Mouse (Mus musculus) liver, postnatal 0 days (tissue): Measurements from ENCODE around the gene Slc39a11. TPM values are rescaled to one million over a fixed set of nuclear protein-coding genes. Genes with fewer than 3 reads are reported as not detected.

Source experiments
- ATAC-seq: fragments of 200-750 bp; cut with Nextera tagmentation; 2 replicates; pipeline ENCODE4 v1.8.0; 2017; ENCODE audit warnings: mild to moderate bottlenecking, moderate library complexity
- DNase-seq: peaks from one replicate; pipeline ENCODE4 v3.0.0-alpha.2; 2016
- H3K27ac ChIP-seq: fragments of 300-500 bp; sonication (generic); 2 replicates; pipeline ENCODE4 v1.5.1; 2014; ENCODE audit warnings: antibody characterized with exemption, moderate library complexity, mild to moderate bottlenecking, low read depth
- H3K27me3 ChIP-seq: fragments of 300-500 bp; sonication (generic); 2 replicates; pipeline ENCODE4 v1.6.1; 2014; ENCODE audit warnings: low read length, control low read depth, mixed read lengths; ENCODE audit not compliant: insufficient read depth
- H3K36me3 ChIP-seq: fragments of 300-500 bp; sonication (generic); replicated peaks from 2 replicates; pipeline ENCODE4 v1.6.1; 2014; ENCODE audit warnings: mild to moderate bottlenecking, control low read depth, low read length, moderate library complexity, mixed read lengths; ENCODE audit not compliant: insufficient read depth
- H3K4me1 ChIP-seq: fragments of 300-500 bp; sonication (generic); 2 replicates; pipeline ENCODE4 v1.6.1; 2014; ENCODE audit warnings: antibody characterized with exemption, mild to moderate bottlenecking, control low read depth; ENCODE audit not compliant: insufficient read depth
- H3K4me2 ChIP-seq: fragments of 300-500 bp; sonication (generic); 2 replicates; pipeline ENCODE4 v1.6.1; 2014; ENCODE audit warnings: low read depth, mild to moderate bottlenecking, low read length, moderate library complexity, mixed read lengths
- H3K4me3 ChIP-seq: fragments of 300-500 bp; sonication (generic); 2 replicates; pipeline ENCODE4 v1.5.1; 2014; ENCODE audit warnings: low read depth, low read length
- H3K9ac ChIP-seq: fragments of 300-500 bp; sonication (generic); replicated peaks from 2 replicates; pipeline ENCODE4 v1.6.1; 2014; ENCODE audit warnings: mild to moderate bottlenecking, moderate library complexity
- H3K9me3 ChIP-seq: fragments of 300-500 bp; sonication (generic); 2 replicates; pipeline ENCODE4 v1.6.1; 2016; ENCODE audit warnings: mild to moderate bottlenecking, control low read depth, low read length, mixed read lengths
- CTCF ChIP-seq: sonication (generic); IDR thresholded peaks from 2 replicates; pipeline ENCODE4 v1.5.1; 2016; ENCODE audit warnings: antibody characterized with exemption, low read depth
- EP300 ChIP-seq: IDR thresholded peaks from 2 replicates; pipeline ENCODE4 v1.6.1; 2016; ENCODE audit warnings: antibody characterized with exemption, low read depth, mild to moderate bottlenecking
- WGBS: fragments of 180-500 bp; shearing (Covaris S2); extraction: QIAGEN DNeasy Blood & Tissue Kit; methylation state at CpG from one replicate; pipeline ENCODE4 v1.1.7; 2014; ENCODE audit not compliant: insufficient replicate concordance; 5-methylcytosine and 5-hydroxymethylcytosine counted together
- polyA plus RNA-seq: library from polyadenylated mRNA; unstranded; fragments of >200 nt; fragmentation: Nextera tagmentation; extraction: Ambion mirVana; gene quantifications from 2 replicates; pipeline ENCODE4 v1.2.1, GENCODE M21; 2015

Slc39a11 gene
- polyA plus RNA-seq, 1 experiment from 2014 or later, result 10.9 TPM

DNA sequence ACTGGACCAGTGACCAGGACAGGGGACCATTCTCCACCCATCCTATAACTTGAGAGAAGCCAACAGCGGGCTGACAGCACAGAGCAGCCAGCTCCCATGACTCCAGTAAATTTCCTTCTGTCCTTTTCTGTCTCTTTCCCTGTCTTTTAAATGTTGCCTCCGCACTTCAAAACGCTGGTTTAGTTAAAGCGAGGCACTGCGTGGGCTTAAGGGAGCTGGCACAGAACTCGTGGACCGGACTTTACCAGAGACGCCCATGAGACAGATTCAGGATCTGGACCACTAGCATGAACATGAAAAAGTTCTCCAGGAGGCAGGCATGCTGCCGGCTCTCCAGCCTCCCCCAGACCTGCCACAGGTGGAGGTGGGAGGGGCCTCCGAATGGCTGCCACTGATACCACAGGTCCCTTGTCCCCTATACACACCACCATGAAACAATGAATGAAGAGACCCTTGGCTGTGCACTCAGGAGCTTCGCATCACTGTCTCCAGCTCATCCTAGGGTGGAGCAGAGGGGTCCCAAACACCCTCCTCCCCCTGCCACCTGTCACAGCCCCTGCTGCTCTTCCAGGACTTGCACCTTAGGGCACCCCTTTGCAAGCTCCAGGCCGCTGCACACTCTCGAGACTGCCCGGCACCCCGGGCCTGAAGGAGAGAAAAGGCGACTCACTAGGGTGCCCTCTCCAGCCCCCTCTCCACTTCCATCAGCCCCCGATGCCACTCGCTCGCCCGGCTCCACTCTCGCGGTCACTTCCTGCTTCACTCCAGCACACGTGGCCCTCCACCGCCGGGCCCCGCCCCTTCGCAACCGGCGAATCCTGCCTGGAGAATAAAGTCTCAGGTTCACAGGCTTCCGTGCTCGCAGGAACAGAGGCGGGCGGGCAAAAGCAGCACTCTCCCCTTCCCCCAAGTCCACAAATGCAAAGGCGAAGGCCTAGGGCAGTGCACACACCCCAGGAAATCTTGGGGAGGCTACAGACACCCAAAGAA lies 84.6 kb downstream of the Slc39a11 start:
- DNase-seq (peak; percentile 88), ATAC-seq (peak; percentile 91)
- no peaks in the 10 kb centered on the region for H3K9me3 ChIP-seq
- no peak for TF ChIP-seq EP300
- TF ChIP-seq CTCF, result no peak
- H3K4me2 ChIP-seq, result peak overlapping the region; percentile 91
- 8% methylated on average over 34 of the region's 34 CpGs for WGBS
- no peaks in the 10 kb centered on the region for H3K27me3 ChIP-seq
- no peak overlapping the region for H3K27ac ChIP-seq
- H3K4me3 ChIP-seq, result peak overlapping the region; percentile 63
- no peaks in the 10 kb centered on the region; the same call in 1 of the 2 replicates for H3K36me3 ChIP-seq
- peak overlapping the region; percentile 67 for H3K9ac ChIP-seq
- H3K4me1 ChIP-seq, result peaks cover 20% of the 10 kb centered on the region

DNA sequence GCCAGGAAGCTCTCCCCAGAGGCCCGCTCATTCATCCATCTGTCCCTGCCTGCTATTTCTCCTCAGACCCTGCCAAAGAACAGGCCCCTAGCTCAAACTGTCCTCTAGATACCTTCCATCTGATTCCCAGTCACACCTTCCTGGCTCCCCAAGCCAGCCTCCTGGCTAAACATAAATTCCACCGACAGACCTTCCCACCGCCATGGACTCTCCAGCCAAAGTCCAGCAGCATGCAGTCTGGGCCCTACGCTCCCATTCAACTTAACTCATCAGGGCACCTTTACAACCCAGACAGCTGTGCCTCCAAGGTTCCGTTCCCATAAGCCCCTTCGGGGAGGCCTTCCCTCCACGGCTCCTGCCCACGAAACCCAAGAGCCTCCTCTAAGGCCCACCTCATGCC lies 87.6 kb downstream of the Slc39a11 start:
- H3K4me1 ChIP-seq, result peaks cover 26% of the 10 kb centered on the region
- H3K4me3 ChIP-seq, result no peak overlapping the region
- H3K36me3 ChIP-seq, result peaks cover 2% of the 10 kb centered on the region; the same call in 1 of the 2 replicates
- no peak for TF ChIP-seq EP300
- no peak for TF ChIP-seq CTCF
- 78% methylated on average over 8 of the region's 8 CpGs for WGBS
- H3K27ac ChIP-seq, result 0 out of 2 replicates have a peak overlapping the region, but pooled peaks have one; percentile 29
- H3K9me3 ChIP-seq, result no peaks in the 10 kb centered on the region
- no peak for ATAC-seq
- no peak for DNase-seq
- no peak overlapping the region for H3K4me2 ChIP-seq
- H3K9ac ChIP-seq, result no peak overlapping the region
- no peaks in the 10 kb centered on the region for H3K27me3 ChIP-seq

DNA sequence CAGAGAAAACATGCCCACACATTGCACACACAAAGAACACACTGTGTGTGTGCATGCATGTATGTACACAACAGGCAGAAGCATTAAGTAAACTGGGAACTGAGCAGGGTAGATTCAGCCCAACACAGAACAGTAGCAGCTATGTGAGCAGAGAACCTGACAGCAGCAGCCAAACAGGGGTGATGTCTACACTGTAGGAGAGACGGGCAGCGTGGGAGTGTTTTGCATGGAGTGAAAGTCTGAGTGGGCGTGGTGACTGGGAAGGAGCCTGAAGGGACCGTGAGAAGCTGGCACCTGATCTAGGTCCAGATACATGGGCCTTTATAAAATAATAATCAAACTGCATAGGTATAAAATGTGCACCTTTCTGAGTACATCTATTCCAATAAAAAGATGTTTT lies 89.7 kb downstream of the Slc39a11 start:
- Histone ChIP-seq H3K4me1 (peaks cover 20% of the 10 kb centered on the region), H3K9me3 (no peaks in the 10 kb centered on the region), H3K4me3 (no peak overlapping the region), H3K4me2 (no peak overlapping the region), H3K27me3 (no peaks in the 10 kb centered on the region), H3K27ac (no peak overlapping the region), H3K9ac (no peak overlapping the region), H3K36me3 (peaks cover 2% of the 10 kb centered on the region; the same call in 1 of the 2 replicates)
- no peak for ATAC-seq
- WGBS, result 80% methylated on average over 4 of the region's 4 CpGs
- no peak for TF ChIP-seq CTCF
- no peak for TF ChIP-seq EP300
- DNase-seq, result no peak

DNA sequence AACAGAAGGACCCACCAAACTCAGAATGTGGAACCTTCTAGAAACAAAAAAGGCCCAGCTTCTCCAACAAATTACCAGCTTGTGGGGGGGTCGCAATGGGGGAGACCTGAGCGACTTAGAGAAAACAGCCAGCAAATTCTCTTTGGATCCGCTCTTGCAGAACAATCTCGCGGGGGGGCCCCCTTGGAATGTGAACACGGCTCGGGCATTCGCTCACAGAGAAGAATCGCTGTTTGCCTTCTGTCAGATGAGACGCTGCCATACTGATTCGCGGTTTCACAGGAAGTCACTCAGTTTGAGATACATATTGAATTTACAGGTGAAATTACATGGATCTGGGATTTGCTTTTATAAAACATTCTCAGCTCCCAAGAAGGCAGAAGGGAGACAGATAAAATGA lies 91.4 kb downstream of the Slc39a11 start:
- no peak for TF ChIP-seq EP300
- no peak for TF ChIP-seq CTCF
- H3K9ac ChIP-seq, result no peak overlapping the region
- no peak for DNase-seq
- WGBS, result 89% methylated on average over 12 of the region's 12 CpGs
- ATAC-seq, result no peak
- H3K27me3 ChIP-seq, result no peaks in the 10 kb centered on the region
- H3K4me2 ChIP-seq, result no peak overlapping the region
- no peaks in the 10 kb centered on the region for H3K9me3 ChIP-seq
- peaks cover 2% of the 10 kb centered on the region; the same call in 1 of the 2 replicates for H3K36me3 ChIP-seq
- no peak overlapping the region for H3K27ac ChIP-seq
- H3K4me1 ChIP-seq, result peaks cover 13% of the 10 kb centered on the region
- no peak overlapping the region for H3K4me3 ChIP-seq

DNA sequence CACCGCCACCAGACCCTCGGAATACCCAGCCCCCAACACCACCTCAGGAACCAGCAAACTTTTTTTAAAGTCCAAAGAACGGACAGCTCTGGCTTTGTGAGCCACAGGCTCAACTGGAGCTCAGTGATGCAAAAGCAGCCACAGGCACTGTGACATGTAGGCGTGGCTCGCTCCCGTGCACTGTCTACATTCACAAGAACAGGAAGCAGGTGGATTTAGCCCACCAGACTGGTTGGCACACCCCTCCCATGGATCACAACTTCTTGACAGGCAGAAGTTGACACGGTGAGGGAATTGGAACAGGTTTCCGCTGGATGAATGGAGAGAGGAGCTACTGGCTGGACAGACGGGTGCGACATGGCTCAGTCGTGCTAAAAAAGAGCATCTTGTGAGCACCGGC lies 93.7 kb downstream of the Slc39a11 start:
- no peak for DNase-seq
- Histone ChIP-seq H3K4me2 (no peak overlapping the region), H3K4me1 (peaks cover 7% of the 10 kb centered on the region), H3K27ac (no peak overlapping the region), H3K9ac (no peak overlapping the region), H3K4me3 (no peak overlapping the region), H3K36me3 (peaks cover 2% of the 10 kb centered on the region; the same call in 1 of the 2 replicates), H3K27me3 (no peaks in the 10 kb centered on the region), H3K9me3 (no peaks in the 10 kb centered on the region)
- ATAC-seq, result no peak
- WGBS, result 62% methylated on average over 12 of the region's 12 CpGs
- TF ChIP-seq EP300 (no peak), CTCF (no peak)

DNA sequence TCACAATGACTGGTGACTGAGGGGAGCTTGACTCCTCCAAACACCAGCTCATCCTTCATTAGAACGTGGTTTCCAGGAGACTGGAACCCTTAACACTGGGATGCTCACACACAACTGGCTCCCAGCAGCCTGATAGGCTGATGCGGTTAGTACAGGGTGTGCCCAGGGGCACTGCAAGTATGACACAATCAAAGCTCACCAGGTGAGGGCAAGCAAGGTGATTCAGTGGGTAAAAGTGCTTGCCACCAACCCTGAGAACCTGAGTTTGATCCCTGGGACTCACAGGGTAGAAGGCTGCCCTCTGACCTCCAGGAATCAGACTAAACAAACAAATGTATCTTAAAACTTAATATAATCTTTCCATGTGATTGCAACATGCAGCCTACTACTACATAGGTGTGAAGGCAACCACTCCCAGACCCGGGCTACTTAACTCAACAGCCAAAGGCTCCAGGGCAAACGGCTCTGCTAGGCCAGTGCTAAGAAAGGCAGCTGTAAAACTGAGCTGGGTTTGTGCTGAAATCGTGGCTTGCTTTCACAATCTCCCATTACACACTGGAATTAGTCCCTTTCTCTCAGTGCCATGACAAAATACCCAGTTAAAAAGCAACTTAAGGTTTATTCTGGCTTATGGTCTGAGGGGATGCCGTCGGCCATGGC lies 95.0 kb downstream of the Slc39a11 start:
- no peak for TF ChIP-seq CTCF
- no peak for TF ChIP-seq EP300
- no peak overlapping the region for H3K4me2 ChIP-seq
- no peaks in the 10 kb centered on the region for H3K9me3 ChIP-seq
- H3K36me3 ChIP-seq, result peaks cover 2% of the 10 kb centered on the region; the same call in 1 of the 2 replicates
- peak overlapping the region; percentile 16; the same call in 1 of the 2 replicates for H3K27ac ChIP-seq
- H3K27me3 ChIP-seq, result no peaks in the 10 kb centered on the region
- DNase-seq (no peak), ATAC-seq (no peak)
- 64% methylated on average over 7 of the region's 7 CpGs for WGBS
- H3K4me3 ChIP-seq, result no peak overlapping the region
- H3K4me1 ChIP-seq, result peaks cover 7% of the 10 kb centered on the region
- no peak overlapping the region; the same call in 1 of the 2 replicates for H3K9ac ChIP-seq
